Mouse (Mus musculus) heart, postnatal 0 days (tissue): ENCODE measurements at regions not wholly inside any gene's neighbourhood (a gene's known extent, or its start where the extent isn't known, plus 50 kb on each side); places are given as distances from the start of the nearest gene placed in this dataset.

ENCODE experiments used
- CTCF ChIP-seq: IDR thresholded peaks from 2 replicates; pipeline ENCODE4 v1.5.1; 2016; ENCODE audit warnings: antibody characterized with exemption, control low read depth, low read depth
- EP300 ChIP-seq: IDR thresholded peaks from 2 replicates; pipeline ENCODE4 v1.6.1; 2016; ENCODE audit warnings: antibody characterized with exemption, low read depth

DNA sequence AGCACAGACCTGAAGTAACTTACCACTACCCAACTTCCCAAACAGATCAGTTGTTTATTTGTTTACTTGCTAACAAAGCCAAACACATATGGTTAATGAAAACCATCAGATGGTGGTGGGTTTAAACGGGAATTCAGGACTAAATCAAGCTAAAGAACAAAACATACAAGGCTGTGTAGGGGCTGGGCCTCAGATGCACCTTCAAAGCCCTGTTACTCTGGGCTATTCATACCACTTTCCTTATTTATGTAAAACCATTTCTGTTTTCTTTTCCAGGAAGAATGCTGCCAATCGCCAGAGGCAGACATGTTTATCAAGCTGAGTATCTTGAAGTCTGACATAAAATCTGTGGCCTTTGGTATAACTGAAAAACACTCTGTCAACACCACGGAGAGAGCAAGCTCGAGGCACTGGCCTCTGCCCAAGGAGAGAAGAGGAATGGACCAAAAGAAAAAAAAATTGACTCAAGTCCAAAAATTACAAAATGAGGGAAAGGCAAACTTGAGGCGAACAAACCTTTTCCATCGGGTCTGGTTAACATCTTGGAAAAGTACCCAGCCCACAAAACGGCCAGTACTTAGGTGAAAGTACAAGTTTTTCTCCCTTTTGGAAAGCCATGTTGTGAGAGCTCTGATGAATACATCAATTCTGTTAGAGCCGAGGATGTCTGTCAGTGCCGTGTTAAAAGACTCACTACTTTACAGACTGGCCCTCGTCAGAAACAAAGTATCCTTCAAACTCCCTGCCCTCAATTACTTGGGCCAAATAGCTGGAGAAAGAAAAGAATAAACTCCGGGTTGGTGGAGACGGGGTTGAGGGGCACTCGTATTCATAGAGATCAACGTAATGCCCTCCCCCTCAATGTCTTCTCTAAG is 270.0 kb upstream of the Nfe2l3 start:
- TF ChIP-seq CTCF (no peak), EP300 (no peak)
